Mouse (Mus musculus) testis, adult 2 months (tissue): Measurements from ENCODE around the gene Dusp12.

Experiments
- CTCF ChIP-seq: fragments of 200-500 bp; IDR thresholded peaks from 2 replicates; pipeline ENCODE4 v1.5.1; 2012; ENCODE audit warnings: low read depth, mild to moderate bottlenecking, inconsistent platforms, low read length, moderate library complexity; ENCODE audit not compliant: control insufficient read depth, insufficient read depth, insufficient replicate concordance
- POLR2A ChIP-seq: fragments of 200-500 bp; IDR thresholded peaks from 2 replicates; pipeline ENCODE4 v1.6.1; 2012; ENCODE audit warnings: low read depth, mild to moderate bottlenecking, inconsistent platforms, low read length, moderate library complexity; ENCODE audit not compliant: control insufficient read depth

- TF ChIP-seq CTCF (no peak), POLR2A (no peak)
Measured at GRCm38 (mm10) chr1:170894603-170895602, 9.6 kb upstream of the Dusp12 start.
